Mouse (Mus musculus) stomach, postnatal 0 days (tissue): Measurements from ENCODE around the gene Nupl2.

ENCODE experiments used
- CTCF ChIP-seq: IDR thresholded peaks from 2 replicates; pipeline ENCODE4 v1.5.1; 2016; ENCODE audit warnings: antibody characterized with exemption, low read depth, mild to moderate bottlenecking, moderate library complexity
- EP300 ChIP-seq: optimal IDR thresholded peaks from 2 replicates; pipeline ENCODE3; 2016; ENCODE audit warnings: antibody characterized with exemption

DNA sequence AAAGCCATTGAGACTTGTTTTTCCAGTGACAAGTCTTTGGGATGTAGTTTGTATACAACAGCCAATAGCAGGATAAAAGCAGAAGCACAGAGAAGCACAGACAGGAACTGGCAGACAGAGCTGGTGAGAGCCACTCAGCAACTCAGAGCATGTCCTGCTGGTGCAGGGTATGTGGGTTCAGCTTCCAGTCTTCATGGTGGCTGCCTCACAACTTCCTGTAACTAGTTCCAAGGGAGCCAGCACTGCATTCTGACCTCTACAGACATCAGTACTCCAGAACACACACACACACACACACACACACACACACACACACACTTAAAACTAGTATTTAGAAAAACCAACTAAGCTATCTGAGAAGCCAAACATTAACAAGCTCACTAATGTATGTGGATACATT, 7.3 kb downstream of the Nupl2 start:
- TF ChIP-seq CTCF (no peak), EP300 (no peak)
